Mouse (Mus musculus): ENCODE results near the gene Kcnv2. TPM values are rescaled to one million over a fixed set of nuclear protein-coding genes. Genes with fewer than 3 reads are reported as not detected.

Kcnv2 gene
- total RNA-seq, 1 experiment from 2014 or later, result not detected

GRCm38 (mm10) chr19:27366113-27366746 is 43.8 kb downstream of the Kcnv2 start:
- DNase-seq, result no peak

- peak; percentile 31 for DNase-seq
These were observed 47.2 kb downstream of the Kcnv2 start for GRCm38 (mm10) chr19:27369461-27370135.

- no peak for DNase-seq
These were observed 47.8 kb downstream of the Kcnv2 start for GRCm38 (mm10) chr19:27370174-27370573.

- no peak for DNase-seq
These were observed 48.4 kb downstream of the Kcnv2 start for GRCm38 (mm10) chr19:27370784-27371183.

- no peak for DNase-seq
These were observed 57.5 kb downstream of the Kcnv2 start for GRCm38 (mm10) chr19:27379712-27380401.

- no peak for DNase-seq
These were observed 59.7 kb downstream of the Kcnv2 start for GRCm38 (mm10) chr19:27382131-27382530.

- no peak for DNase-seq
These were observed 60.9 kb downstream of the Kcnv2 start for GRCm38 (mm10) chr19:27383266-27383665.

- DNase-seq, result no peak
These were observed 62.9 kb downstream of the Kcnv2 start for GRCm38 (mm10) chr19:27385304-27385703.

Other genes starting within 250 kb of the Kcnv2 start
- gene Vldlr, start 106.1 kb upstream of the Kcnv2 start, total RNA-seq (2021), result 24.0 and 28.5 TPM in 2 replicates
- 80.2 and 91.7 TPM in 2 replicates for gene Pum3, start 107.2 kb downstream of the Kcnv2 start, total RNA-seq (2021)

Data from adrenal gland, postnatal 25 days (tissue).